Mouse (Mus musculus) adrenal gland, adult 18-20 months (tissue): ENCODE measurements around the gene Tmbim1. TPM values are rescaled to one million over a fixed set of nuclear protein-coding genes. Genes with fewer than 3 reads are reported as not detected.
"Not testable (repeated sequence)": the region's sequence is repeated elsewhere in the genome, so short reads cannot be mapped to it uniquely, and the experiment has no call there.

ENCODE experiments used
- DNase-seq, 2 experiments: peaks; one replicate each; pipeline ENCODE4 v3.0.0; 2021 to 2022; ENCODE audit warnings: low spot score in 2 of 2
- long read RNA-seq, 2 experiments: library from polyadenylated mRNA; stranded (forward); transcript quantifications; one replicate each; pipeline ENCODE4 v2.0.0; 2021
- total RNA-seq, 2 experiments: library from RNA; stranded (reverse); gene quantifications; 1 replicate in 1 of 2; 2 replicates in 1 of 2; pipeline ENCODE4 v1.2.3; 2021

Gene Tmbim1
- 100 to 1,000 TPM; 106 to 113 TPM for total RNA-seq
- long read RNA-seq, experiment 1, full-length matches to known transcripts, result 41 of 53 reads
- long read RNA-seq, experiment 1, partial matches to known transcripts, result 3 of 53 reads
- long read RNA-seq, experiment 1, other reads (novel, unspliced or antisense), result 9 of 53 reads
- long read RNA-seq, experiment 2, full-length matches to known transcripts, result 70 of 94 reads
- long read RNA-seq, experiment 2, partial matches to known transcripts, result 5 of 94 reads
- long read RNA-seq, experiment 2, other reads (novel, unspliced or antisense), result 19 of 94 reads

- DNase-seq, result no peak
Measured at GRCm38 (mm10) chr1:74305522-74305921, at the start of gene Tmbim1. Tmbim1 (minus strand) TSS chr1:74305622.

DNA sequence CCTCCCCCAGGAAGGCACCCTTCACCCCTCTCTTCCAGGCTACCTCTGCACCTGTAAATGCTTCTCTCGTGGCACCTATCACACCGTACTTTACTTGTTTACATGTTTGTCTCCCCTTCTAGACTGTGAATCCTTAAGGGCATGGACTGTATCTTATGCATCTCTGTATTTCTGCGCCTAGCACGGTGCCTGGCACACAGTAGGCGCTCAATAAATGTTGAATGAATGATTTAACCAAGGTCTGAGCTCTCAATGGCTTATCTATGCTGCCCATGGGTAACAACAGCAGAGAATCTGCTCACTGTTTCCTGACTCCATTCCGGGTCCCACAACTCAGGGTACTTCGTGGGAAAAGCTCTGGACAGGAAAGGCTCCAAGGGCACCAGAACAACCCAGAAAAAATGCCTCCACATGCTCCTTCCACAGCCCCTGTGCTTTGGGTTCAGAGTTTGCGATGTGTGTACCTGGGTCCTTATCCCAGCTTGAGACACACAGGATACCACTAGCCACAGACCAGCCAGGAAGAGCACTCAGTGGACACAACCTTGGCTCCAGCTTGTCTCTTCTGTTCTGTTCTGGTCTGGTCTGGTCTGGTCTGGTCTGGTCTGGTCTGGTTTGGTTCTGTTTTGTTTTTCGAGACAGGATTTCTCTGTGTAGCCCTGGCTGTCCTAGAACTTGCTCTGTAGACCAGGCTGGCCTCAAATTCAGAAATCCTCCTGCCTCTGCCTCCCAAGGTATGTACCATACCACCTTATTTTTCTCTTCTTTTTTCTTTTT is 48.2 kb upstream of the Tmbim1 start:
- DNase-seq, result no peak

GRCm38 (mm10) chr1:74352532-74353096 is 47.2 kb upstream of the Tmbim1 start:
- DNase-seq, result no peak

DNA sequence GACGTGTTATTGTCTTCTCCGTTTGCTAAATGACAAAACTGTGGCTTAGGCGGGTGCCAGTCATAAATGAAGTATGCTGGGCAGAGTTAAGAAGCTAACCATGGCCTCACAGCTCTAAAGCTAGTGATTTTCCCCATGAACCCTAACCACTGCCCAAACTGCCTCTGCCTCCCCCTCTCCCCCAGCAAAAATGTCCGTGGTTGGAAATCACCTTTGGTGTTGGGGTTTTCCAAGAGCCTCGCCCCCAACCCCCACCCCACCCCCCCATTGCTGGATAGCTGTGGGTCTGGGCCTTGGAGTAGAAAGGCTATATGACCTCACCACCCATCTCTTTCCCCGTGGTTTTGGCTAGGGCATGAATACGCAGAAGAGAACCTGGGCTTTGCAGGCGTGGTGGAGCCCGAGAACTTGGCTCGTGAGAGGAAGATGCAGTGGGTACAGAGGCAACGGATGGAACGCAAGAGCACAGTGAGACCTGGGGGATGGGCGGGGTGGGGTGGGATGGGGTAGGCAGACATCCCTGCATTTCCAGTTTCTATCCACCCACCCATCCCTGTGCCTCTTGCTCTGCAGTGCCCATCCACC is 45.9 kb upstream of the Tmbim1 start:
- DNase-seq, result no peak

GRCm38 (mm10) chr1:74344163-74344916 is 38.9 kb upstream of the Tmbim1 start:
- no peak for DNase-seq

GRCm38 (mm10) chr1:74343161-74343560 is 37.7 kb upstream of the Tmbim1 start:
- no peak for DNase-seq

DNA sequence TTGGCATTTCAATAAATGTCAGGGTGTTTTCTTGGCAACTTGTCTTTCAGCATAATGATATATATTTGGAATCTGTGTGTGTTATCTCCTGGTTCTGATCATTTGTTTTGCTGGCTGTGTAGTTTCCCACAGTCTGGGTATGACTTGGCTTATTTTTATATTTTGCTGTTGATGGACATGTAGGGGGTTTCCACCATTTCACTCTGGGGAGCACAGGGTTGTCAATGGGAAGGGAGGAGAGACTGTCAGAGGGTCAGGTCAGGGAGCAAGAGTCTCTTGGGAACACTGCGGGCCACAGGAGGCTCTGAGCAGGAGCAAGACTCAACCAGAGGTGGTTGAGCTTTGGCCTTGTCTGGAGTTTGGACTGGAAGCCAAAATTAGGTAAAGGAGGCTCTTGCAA is 36.9 kb upstream of the Tmbim1 start:
- DNase-seq, result no peak

DNA sequence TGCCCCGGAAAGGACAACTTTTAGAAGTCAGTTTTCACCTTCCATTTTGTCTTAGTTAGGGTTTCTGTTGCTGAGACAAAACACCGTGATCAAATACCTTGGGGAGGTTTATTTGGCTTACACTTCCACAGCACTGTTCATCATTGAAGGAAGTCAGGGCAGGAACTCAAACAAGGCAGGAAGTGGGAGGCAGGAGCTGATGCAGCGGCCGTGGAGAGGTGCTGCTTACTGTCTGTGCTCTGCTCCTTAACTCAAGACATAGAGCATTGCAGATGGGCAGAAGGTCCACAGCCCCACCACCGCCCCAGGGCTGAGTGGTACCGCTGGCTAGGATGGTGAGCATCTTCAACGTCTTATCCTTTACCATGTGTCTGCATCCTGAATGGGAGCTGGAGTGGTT is 36.5 kb upstream of the Tmbim1 start:
- DNase-seq, result no peak

DNA sequence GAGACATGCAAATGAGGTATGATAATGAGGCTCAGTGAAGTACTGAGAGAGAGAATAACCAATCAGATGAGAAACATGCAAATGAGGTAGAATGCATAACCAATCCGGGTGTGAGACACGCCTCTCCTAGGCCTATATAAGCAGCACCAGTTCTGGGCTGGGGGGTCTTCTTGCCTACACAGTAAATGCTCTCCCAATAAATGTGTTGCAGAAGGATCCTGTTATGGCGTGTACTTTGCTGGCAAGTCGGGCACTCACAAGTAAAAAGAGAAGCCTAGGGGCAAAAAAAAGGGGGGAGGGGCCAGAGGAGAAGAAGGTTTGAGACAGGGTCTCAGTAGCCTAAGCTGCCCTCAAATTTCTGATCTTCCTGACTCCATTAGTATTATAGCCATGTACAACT is 35.6 kb upstream of the Tmbim1 start:
- not testable (repeated sequence) for DNase-seq

- peak; percentile 48 to 53 for DNase-seq
Measured at GRCm38 (mm10) chr1:74340361-74340764, 34.9 kb upstream of the Tmbim1 start.

DNA sequence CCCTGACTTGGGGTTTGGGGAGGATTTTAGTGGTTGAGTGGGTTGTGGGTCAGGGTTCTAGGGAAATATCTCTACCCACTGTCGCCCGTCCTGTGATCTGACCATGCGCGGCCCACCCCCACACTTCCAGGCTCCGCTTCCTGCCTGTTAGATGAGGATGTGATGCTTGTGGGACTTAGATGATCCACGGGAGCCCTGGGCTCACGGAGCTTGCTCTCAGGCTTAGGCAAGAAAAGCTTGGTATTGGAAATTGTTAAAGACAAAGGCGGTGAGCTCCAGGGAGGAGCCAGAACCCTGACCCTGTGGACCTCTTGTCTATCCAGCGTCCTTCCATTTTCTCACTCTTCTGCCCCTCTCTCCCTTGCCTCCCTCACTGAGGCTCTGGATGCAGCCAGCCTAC is 34.5 kb upstream of the Tmbim1 start:
- no peak for DNase-seq

- DNase-seq, result no peak
Measured at GRCm38 (mm10) chr1:74338626-74339025, 33.2 kb upstream of the Tmbim1 start.

DNA sequence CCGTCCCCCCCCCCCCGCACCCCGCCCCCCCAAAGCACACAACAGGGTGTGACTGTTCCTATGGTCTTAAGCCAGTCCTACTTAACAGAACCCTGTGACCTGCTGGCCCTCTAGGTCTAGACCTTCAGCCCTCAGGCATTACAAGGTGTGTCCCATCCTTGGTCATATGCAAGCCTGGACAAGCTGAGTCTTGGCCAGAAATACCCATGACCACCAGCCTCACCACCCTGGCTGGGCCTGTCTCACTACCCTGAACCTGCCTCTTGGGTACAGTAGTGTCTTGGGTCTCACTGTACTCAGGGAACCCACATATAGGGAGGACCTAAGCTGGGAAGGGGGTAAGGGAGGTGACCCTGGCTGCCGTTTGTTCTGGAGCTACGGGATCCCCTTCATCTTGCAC is 32.6 kb upstream of the Tmbim1 start:
- DNase-seq, result no peak

GRCm38 (mm10) chr1:74337241-74337771 is 31.9 kb upstream of the Tmbim1 start:
- DNase-seq, result no peak

- no peak for DNase-seq
Measured at GRCm38 (mm10) chr1:74335436-74336170, 30.2 kb upstream of the Tmbim1 start.

- no peak for DNase-seq
Measured at GRCm38 (mm10) chr1:74335033-74335432, 29.6 kb upstream of the Tmbim1 start.

- DNase-seq, result no peak
Measured at GRCm38 (mm10) chr1:74334607-74335006, 29.2 kb upstream of the Tmbim1 start.

GRCm38 (mm10) chr1:74332930-74333329 is 27.5 kb upstream of the Tmbim1 start:
- DNase-seq, result no peak

DNA sequence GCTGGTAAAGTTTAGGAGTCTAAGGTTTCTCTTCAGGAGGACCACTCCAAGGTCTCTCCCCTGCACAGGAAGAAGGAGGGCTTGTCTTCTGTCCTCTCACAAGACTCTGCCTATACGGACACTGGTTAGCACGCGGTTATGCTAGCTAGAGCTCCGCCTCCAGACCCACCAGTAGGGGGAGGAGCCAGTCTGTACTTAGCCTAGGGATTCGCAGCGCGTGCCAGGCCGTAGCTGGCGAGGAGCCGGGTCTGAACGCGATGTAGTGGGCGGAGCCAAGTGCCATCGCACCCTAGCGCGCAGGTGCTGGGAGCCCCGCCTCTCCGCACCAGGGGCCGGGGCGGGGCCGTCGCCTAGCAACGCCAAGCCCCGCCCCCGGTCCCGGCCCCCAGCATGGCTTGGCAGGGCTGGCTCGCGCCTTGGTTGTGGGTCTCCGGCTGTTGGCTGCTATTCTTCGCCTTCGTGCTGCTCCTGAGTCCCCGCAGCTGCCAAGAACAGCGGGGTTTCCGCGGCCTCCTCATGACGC is 26.9 kb upstream of the Tmbim1 start:
- DNase-seq, result peak; percentile 94 to 97
